Mouse (Mus musculus): ENCODE measurements around the gene Tmem144. TPM values are rescaled to one million over a fixed set of nuclear protein-coding genes. Genes with fewer than 3 reads are reported as not detected.
"Not testable (repeated sequence)": the region's sequence is repeated elsewhere in the genome, so short reads cannot be mapped to it uniquely, and the experiment has no call there.

Gene Tmem144
- polyA plus RNA-seq, 1 experiment from 2014 or later = 2.8 TPM

- WGBS = 79% methylated on average over 9 of the region's 9 CpGs
- ATAC-seq (peak; percentile 45; the same call in 1 of the 2 replicates), DNase-seq (ENCODE audit: low spot score) (no peak)
- Histone ChIP-seq H3K27ac (ENCODE audit: low read depth, low read length) (no peak overlapping the region), H3K4me2 (ENCODE audit: low read length) (no peak overlapping the region), H3K27me3 (replicated peaks; ENCODE audit: control insufficient read depth, insufficient read depth, low read length) (no peaks in the 10 kb centered on the region), H3K9me3 (replicated peaks; ENCODE audit: control insufficient read depth, low read length) (no peaks in the 10 kb centered on the region), H3K36me3 (ENCODE audit: control insufficient read depth, insufficient read depth, low read length) (no peaks in the 10 kb centered on the region), H3K9ac (ENCODE audit: low read length) (0 out of 2 replicates have a peak overlapping the region, but pooled peaks have one; percentile 17), H3K4me3 (ENCODE audit: low read depth, low read length) (no peak overlapping the region), H3K4me1 (ENCODE audit: control insufficient read depth, insufficient read depth, low read length) (no peaks in the 10 kb centered on the region)
These were observed 43.9 kb downstream of the Tmem144 start for GRCm38 (mm10) chr3:79808530-79809179.

DNA sequence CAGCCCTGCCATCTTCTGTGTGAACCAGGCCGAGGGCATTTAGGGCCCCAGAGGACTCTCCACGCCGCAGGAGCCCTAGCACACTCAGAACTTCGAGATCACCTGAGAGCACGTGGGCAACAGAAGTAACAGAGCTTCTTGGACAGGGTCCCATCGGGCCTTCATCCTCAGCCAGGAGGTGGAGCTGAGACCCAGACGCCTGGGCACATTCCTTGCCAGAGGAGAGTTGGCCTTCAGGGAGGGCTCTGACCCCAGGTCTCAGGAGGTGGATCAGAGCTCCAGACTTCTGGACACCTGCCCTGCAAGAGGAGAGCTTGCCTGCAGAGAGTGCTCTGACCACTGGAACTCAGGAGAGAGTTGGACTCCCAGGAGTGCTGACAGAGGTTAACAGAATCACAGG is 51.8 kb downstream of the Tmem144 start:
- H3K9ac ChIP-seq (ENCODE audit: low read length); ATAC-seq; H3K4me3 ChIP-seq (ENCODE audit: low read depth, low read length): not testable (repeated sequence)

DNA sequence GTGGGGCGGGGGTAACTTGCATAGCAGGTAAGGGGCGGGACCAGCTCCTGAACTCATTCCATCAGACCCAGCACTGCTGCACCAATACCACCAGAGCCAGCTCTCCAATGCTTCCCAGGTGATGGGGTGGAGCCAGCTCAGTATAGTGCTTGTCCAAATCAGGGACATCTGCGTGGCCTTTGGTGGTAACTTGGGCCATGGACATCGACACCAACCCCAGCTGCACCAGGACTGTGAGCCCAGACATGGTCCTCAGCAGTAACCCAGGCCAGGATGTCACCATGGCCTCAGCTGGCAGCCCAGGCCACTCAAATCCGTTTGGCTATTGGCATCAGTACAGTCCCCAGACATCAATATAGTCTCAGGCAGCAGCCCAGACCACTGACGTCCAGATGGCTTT is 60.3 kb downstream of the Tmem144 start:
- no peak overlapping the region for H3K9ac ChIP-seq (ENCODE audit: low read length)
- H3K4me1 ChIP-seq (ENCODE audit: control insufficient read depth, insufficient read depth, low read length) = no peaks in the 10 kb centered on the region
- no peak for ATAC-seq
- no peaks in the 10 kb centered on the region for H3K9me3 ChIP-seq (replicated peaks; ENCODE audit: control insufficient read depth, low read length)
- no peaks in the 10 kb centered on the region for H3K27me3 ChIP-seq (replicated peaks; ENCODE audit: control insufficient read depth, insufficient read depth, low read length)
- DNase-seq (ENCODE audit: low spot score) = no peak
- H3K36me3 ChIP-seq (ENCODE audit: control insufficient read depth, insufficient read depth, low read length) = no peaks in the 10 kb centered on the region
- no peak overlapping the region for H3K27ac ChIP-seq (ENCODE audit: low read depth, low read length)
- no peak overlapping the region for H3K4me2 ChIP-seq (ENCODE audit: low read length)
- WGBS = 86% methylated on average over 6 of the region's 6 CpGs
- H3K4me3 ChIP-seq (ENCODE audit: low read depth, low read length) = no peak overlapping the region

More for the DNA sequence above, 51.8 kb downstream of the Tmem144 start:
- not testable (repeated sequence) for H3K4me2 ChIP-seq (ENCODE audit: low read length); DNase-seq (ENCODE audit: low spot score); H3K9me3 ChIP-seq (replicated peaks; ENCODE audit: control insufficient read depth, low read length); H3K27me3 ChIP-seq (replicated peaks; ENCODE audit: control insufficient read depth, insufficient read depth, low read length); H3K27ac ChIP-seq (ENCODE audit: low read depth, low read length); H3K36me3 ChIP-seq (ENCODE audit: control insufficient read depth, insufficient read depth, low read length); H3K4me1 ChIP-seq (ENCODE audit: control insufficient read depth, insufficient read depth, low read length)
- WGBS = 89% methylated on average over 7 of the region's 7 CpGs

DNA sequence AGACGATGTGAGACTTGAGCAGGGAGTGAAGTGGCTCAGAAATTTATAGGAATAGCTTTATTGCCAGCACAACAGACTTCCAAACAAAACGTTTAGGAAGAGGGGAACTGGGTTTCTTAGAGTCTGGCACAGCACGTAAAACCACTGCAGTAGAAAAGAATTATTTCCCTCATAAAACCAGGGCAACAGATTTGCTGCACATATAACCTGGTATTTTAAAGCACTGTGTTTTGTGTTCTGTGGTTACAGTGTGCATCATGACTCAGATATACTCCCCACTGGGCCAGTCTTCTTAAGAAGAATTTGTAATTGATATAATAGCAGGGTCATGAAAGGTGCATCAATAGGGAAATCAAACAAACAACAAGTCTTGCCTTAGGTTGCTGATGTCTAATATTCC is 62.2 kb downstream of the Tmem144 start:
- no peak overlapping the region for H3K27ac ChIP-seq (ENCODE audit: low read depth, low read length)
- H3K4me3 ChIP-seq (ENCODE audit: low read depth, low read length) = no peak overlapping the region
- DNase-seq (ENCODE audit: low spot score) (no peak), ATAC-seq (no peak)
- H3K36me3 ChIP-seq (ENCODE audit: control insufficient read depth, insufficient read depth, low read length) = no peaks in the 10 kb centered on the region
- no peaks in the 10 kb centered on the region for H3K4me1 ChIP-seq (ENCODE audit: control insufficient read depth, insufficient read depth, low read length)
- 72% methylated on average over 3 of the region's 3 CpGs for WGBS
- H3K27me3 ChIP-seq (replicated peaks; ENCODE audit: control insufficient read depth, insufficient read depth, low read length) = no peaks in the 10 kb centered on the region
- no peak overlapping the region for H3K4me2 ChIP-seq (ENCODE audit: low read length)
- H3K9ac ChIP-seq (ENCODE audit: low read length) = no peak overlapping the region
- H3K9me3 ChIP-seq (replicated peaks; ENCODE audit: control insufficient read depth, low read length) = no peaks in the 10 kb centered on the region

DNA sequence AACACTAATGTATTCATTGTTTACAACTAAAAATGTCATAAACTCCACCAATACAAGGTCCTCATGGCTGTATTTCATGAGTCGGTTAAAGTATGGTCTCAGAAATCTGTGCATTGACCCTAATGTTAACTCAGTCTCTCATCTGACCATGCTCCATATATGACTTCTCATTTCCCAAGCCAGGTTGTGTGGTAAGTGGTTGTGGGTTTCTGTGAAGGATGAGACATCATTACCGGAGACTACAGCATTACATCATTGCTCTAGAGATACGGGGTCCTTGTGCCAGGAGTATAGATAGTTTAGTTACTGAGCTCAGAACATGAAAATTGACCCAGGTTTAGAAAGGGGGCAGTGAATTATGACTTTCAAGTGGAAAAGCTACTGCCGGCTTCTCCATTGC is 63.0 kb downstream of the Tmem144 start:
- Histone ChIP-seq H3K4me3 (ENCODE audit: low read depth, low read length) (no peak overlapping the region), H3K27me3 (replicated peaks; ENCODE audit: control insufficient read depth, insufficient read depth, low read length) (no peaks in the 10 kb centered on the region), H3K4me2 (ENCODE audit: low read length) (no peak overlapping the region), H3K9ac (ENCODE audit: low read length) (no peak overlapping the region), H3K27ac (ENCODE audit: low read depth, low read length) (no peak overlapping the region), H3K4me1 (ENCODE audit: control insufficient read depth, insufficient read depth, low read length) (no peaks in the 10 kb centered on the region), H3K9me3 (replicated peaks; ENCODE audit: control insufficient read depth, low read length) (no peaks in the 10 kb centered on the region), H3K36me3 (ENCODE audit: control insufficient read depth, insufficient read depth, low read length) (no peaks in the 10 kb centered on the region)
- WGBS = 68% methylated on average over 4 of the region's 4 CpGs
- DNase-seq (ENCODE audit: low spot score) (no peak), ATAC-seq (no peak)

GRCm38 (mm10) chr3:79788959-79789358 is 63.6 kb downstream of the Tmem144 start:
- Histone ChIP-seq H3K4me1 (ENCODE audit: control insufficient read depth, insufficient read depth, low read length) (no peaks in the 10 kb centered on the region), H3K36me3 (ENCODE audit: control insufficient read depth, insufficient read depth, low read length) (no peaks in the 10 kb centered on the region), H3K27ac (ENCODE audit: low read depth, low read length) (no peak overlapping the region), H3K27me3 (replicated peaks; ENCODE audit: control insufficient read depth, insufficient read depth, low read length) (no peaks in the 10 kb centered on the region), H3K9ac (ENCODE audit: low read length) (no peak overlapping the region), H3K4me3 (ENCODE audit: low read depth, low read length) (no peak overlapping the region), H3K4me2 (ENCODE audit: low read length) (no peak overlapping the region), H3K9me3 (replicated peaks; ENCODE audit: control insufficient read depth, low read length) (no peaks in the 10 kb centered on the region)
- ATAC-seq (no peak), DNase-seq (ENCODE audit: low spot score) (no peak)
- 79% methylated on average over 6 of the region's 6 CpGs for WGBS

DNA sequence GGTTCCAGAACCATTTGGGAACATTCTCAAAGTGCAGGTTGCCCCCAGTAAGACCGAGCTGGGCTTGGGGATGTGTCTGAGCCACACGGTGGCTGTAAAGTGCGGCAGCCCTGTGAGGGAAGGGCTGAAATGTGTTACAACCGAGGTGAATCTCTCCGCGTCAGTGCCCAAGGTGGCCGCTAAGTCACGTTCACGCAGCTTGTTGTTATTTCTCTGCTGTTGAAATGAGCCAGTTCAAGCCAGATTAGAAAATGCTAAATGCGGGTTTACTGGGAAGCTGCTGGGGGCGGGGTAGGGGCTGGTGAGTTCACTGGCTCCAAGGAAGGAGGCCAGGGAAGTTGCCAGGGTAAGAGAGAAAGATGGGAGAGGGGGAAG is 68.2 kb downstream of the Tmem144 start:
- Histone ChIP-seq H3K27ac (ENCODE audit: low read depth, low read length) (no peak overlapping the region), H3K9me3 (replicated peaks; ENCODE audit: control insufficient read depth, low read length) (no peaks in the 10 kb centered on the region), H3K4me1 (ENCODE audit: control insufficient read depth, insufficient read depth, low read length) (no peaks in the 10 kb centered on the region), H3K4me3 (ENCODE audit: low read depth, low read length) (no peak overlapping the region), H3K9ac (ENCODE audit: low read length) (no peak overlapping the region), H3K4me2 (ENCODE audit: low read length) (0 out of 2 replicates have a peak overlapping the region, but pooled peaks have one; percentile 9), H3K36me3 (ENCODE audit: control insufficient read depth, insufficient read depth, low read length) (no peaks in the 10 kb centered on the region), H3K27me3 (replicated peaks; ENCODE audit: control insufficient read depth, insufficient read depth, low read length) (no peaks in the 10 kb centered on the region)
- DNase-seq (ENCODE audit: low spot score) (no peak), ATAC-seq (no peak)
- 14% methylated on average over 11 of the region's 11 CpGs for WGBS

DNA sequence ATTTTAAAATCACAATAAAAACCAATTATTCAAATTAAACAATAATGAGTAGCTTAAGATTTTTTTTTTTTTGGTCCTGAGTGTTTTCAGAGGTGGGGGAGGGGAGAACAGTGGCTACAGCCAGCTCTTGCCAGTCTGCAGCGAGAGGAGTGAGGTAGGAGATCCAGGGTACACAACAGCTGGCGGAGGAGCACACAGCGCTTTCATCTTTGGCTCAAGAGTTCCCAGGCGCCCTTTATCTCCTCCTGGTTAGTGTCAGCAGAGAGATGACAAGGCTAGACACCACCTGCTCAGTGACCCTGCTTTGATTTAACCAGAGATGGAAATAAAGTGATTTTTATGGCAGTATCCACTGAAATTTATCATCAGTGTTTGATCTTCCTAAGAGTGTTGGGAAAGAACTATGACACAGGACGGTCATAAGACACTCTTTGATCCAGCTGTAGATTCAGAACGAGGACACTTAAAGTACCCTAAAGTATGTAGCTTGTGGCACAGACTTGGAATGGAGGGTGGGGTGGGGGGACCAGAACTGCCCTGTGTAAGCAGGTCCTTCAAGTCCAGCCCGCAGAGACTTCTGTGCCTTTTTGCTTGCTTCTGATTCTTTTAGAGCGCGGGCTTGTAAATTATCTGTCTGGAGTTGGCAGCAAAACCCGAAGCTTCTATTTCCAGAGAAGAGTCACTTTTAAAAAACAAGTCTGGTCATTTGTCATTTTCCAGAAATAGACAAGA is 68.8 kb downstream of the Tmem144 start:
- Histone ChIP-seq H3K27ac (ENCODE audit: low read depth, low read length) (no peak overlapping the region), H3K4me2 (ENCODE audit: low read length) (no peak overlapping the region), H3K36me3 (ENCODE audit: control insufficient read depth, insufficient read depth, low read length) (no peaks in the 10 kb centered on the region), H3K4me1 (ENCODE audit: control insufficient read depth, insufficient read depth, low read length) (no peaks in the 10 kb centered on the region), H3K27me3 (replicated peaks; ENCODE audit: control insufficient read depth, insufficient read depth, low read length) (no peaks in the 10 kb centered on the region), H3K9me3 (replicated peaks; ENCODE audit: control insufficient read depth, low read length) (no peaks in the 10 kb centered on the region), H3K4me3 (ENCODE audit: low read depth, low read length) (no peak overlapping the region), H3K9ac (ENCODE audit: low read length) (no peak overlapping the region)
- ATAC-seq = no peak
- 56% methylated on average over 10 of the region's 10 CpGs for WGBS
- peak; percentile 14 for DNase-seq (ENCODE audit: low spot score)

- Histone ChIP-seq H3K4me1 (ENCODE audit: control insufficient read depth, insufficient read depth, low read length) (no peaks in the 10 kb centered on the region), H3K27me3 (replicated peaks; ENCODE audit: control insufficient read depth, insufficient read depth, low read length) (no peaks in the 10 kb centered on the region), H3K9me3 (replicated peaks; ENCODE audit: control insufficient read depth, low read length) (no peaks in the 10 kb centered on the region), H3K4me3 (ENCODE audit: low read depth, low read length) (no peak overlapping the region), H3K9ac (ENCODE audit: low read length) (no peak overlapping the region), H3K36me3 (ENCODE audit: control insufficient read depth, insufficient read depth, low read length) (no peaks in the 10 kb centered on the region), H3K27ac (ENCODE audit: low read depth, low read length) (no peak overlapping the region), H3K4me2 (ENCODE audit: low read length) (no peak overlapping the region)
- WGBS = 88% methylated on average over 2 of the region's 2 CpGs
- ATAC-seq (no peak), DNase-seq (ENCODE audit: low spot score) (no peak)
These were observed 79.9 kb downstream of the Tmem144 start for GRCm38 (mm10) chr3:79772701-79773100.

Measured in forebrain, embryonic 14.5 days (tissue).